Mouse (Mus musculus) embryonic facial prominence, embryonic 13.5 days (tissue): ENCODE measurements around the gene Olfr923. TPM values are rescaled to one million over a fixed set of nuclear protein-coding genes. Genes with fewer than 3 reads are reported as not detected.

Experiments used
- polyA plus RNA-seq: library from polyadenylated mRNA; unstranded; fragments of >200 nt; fragmentation: Nextera tagmentation; extraction: Ambion mirVana; gene quantifications from 2 replicates; pipeline ENCODE4 v1.2.1, GENCODE M21; 2015

Gene Olfr923
- polyA plus RNA-seq, 1 experiment from 2014 or later: 0.10 TPM

Other genes with a start within 250 kb of the Olfr923 start
- gene Olfr912, start 246.4 kb upstream of the Olfr923 start, polyA plus RNA-seq: not detected in 2 replicates
- gene Olfr913, start 233.8 kb upstream of the Olfr923 start, polyA plus RNA-seq: not detected in 2 replicates
- not detected in 2 replicates for gene Olfr914, start 221.4 kb upstream of the Olfr923 start, polyA plus RNA-seq
- gene Olfr916, start 166.7 kb upstream of the Olfr923 start, polyA plus RNA-seq: not detected in 2 replicates
- gene Olfr917, start 160.7 kb upstream of the Olfr923 start, polyA plus RNA-seq: not detected in 2 replicates
- gene Olfr918, start 151.9 kb upstream of the Olfr923 start, polyA plus RNA-seq: not detected in 2 replicates
- gene Olfr919, start 122.9 kb upstream of the Olfr923 start, polyA plus RNA-seq: not detected in 2 replicates
- 19.4 and 22.7 TPM in 2 replicates for gene Vwa5a, start 108.3 kb upstream of the Olfr923 start, polyA plus RNA-seq
- gene Olfr920, start 74.2 kb upstream of the Olfr923 start, polyA plus RNA-seq: 0.04 TPM in 1 of 2 replicates, not detected in the other
- gene Olfr921, start 53.5 kb upstream of the Olfr923 start, polyA plus RNA-seq: not detected in 2 replicates
- not detected in 2 replicates for gene Olfr922, start 11.9 kb upstream of the Olfr923 start, polyA plus RNA-seq
- not detected in 2 replicates for gene Olfr924, start 17.9 kb downstream of the Olfr923 start, polyA plus RNA-seq
- gene Olfr26, start 28.5 kb downstream of the Olfr923 start, polyA plus RNA-seq: not detected in 2 replicates
- not detected in 2 replicates for gene Olfr926, start 50.6 kb downstream of the Olfr923 start, polyA plus RNA-seq
- not detected in 2 replicates for gene Olfr930, start 103.3 kb downstream of the Olfr923 start, polyA plus RNA-seq
- gene Olfr933, start 145.8 kb downstream of the Olfr923 start, polyA plus RNA-seq: not detected in 2 replicates
- not detected in 2 replicates for gene Olfr934, start 161.8 kb downstream of the Olfr923 start, polyA plus RNA-seq
- not detected in 2 replicates for gene Olfr935, start 173.1 kb downstream of the Olfr923 start, polyA plus RNA-seq
- not detected in 2 replicates for gene Olfr146, start 196.8 kb downstream of the Olfr923 start, polyA plus RNA-seq
- gene Olfr937, start 238.4 kb downstream of the Olfr923 start, polyA plus RNA-seq: not detected in 2 replicates